Mouse (Mus musculus) CH12.LX (cell line): ENCODE measurements at regions not wholly inside any gene's neighbourhood (a gene's known extent, or its start where the extent isn't known, plus 50 kb on each side); places are given as distances from the start of the nearest gene placed in this dataset.

Experiments
- CTCF ChIP-seq, 2 experiments: IDR thresholded peaks in 1 of 2; conservative IDR thresholded peaks in 1 of 2; 2 replicates each; pipeline ENCODE4 v1.5.1; 2011 to 2012; ENCODE audit warnings: low read depth in 2 of 2, low read length in 2 of 2, improper control_type of control experiment in 1 of 2, inconsistent platforms in 1 of 2, mild to moderate bottlenecking in 1 of 2, moderate library complexity in 1 of 2
- POLR2A ChIP-seq: IDR thresholded peaks from 2 replicates; pipeline ENCODE4 v1.6.1; 2011; ENCODE audit warnings: low read depth, mild to moderate bottlenecking, improper control_type of control experiment, low read length
- TBP ChIP-seq: conservative IDR thresholded peaks from 2 replicates; pipeline ENCODE4 v1.6.1; 2011; ENCODE audit warnings: low read depth, low read length, improper control_type of control experiment

GRCm38 (mm10) chr3:38130088-38130487, 354.6 kb downstream of the Ankrd50 start:
- TF ChIP-seq POLR2A (no peak), CTCF (conservative IDR thresholded peaks at IDR 0.05 in 1 of 2, IDR thresholded peaks at IDR 0.05 in 1 of 2; ENCODE audit: low read depth in 2 of 2, low read length in 2 of 2) (no peak), TBP (no peak)
